Mouse (Mus musculus): ENCODE data around the gene Prkab2.

GRCm38 (mm10) chr3:97706561-97706960, 48.6 kb downstream of the Prkab2 start:
- TF ChIP-seq CTCF (conservative IDR thresholded peaks at IDR 0.05 in 1 of 2, IDR thresholded peaks at IDR 0.05 in 1 of 2; ENCODE audit: low read depth in 2 of 2, low read length in 2 of 2) (no peak), POLR2A (IDR thresholded peaks at IDR 0.05; ENCODE audit: low read depth, low read length) (no peak), KAT2A (IDR thresholded peaks at IDR 0.05; ENCODE audit: insufficient replicate concordance, low read length) (no peak), MXI1 (IDR thresholded peaks at IDR 0.05; ENCODE audit: low read depth, low read length) (no peak), MAZ (IDR thresholded peaks at IDR 0.05; ENCODE audit: low read depth, low read length) (no peak), USF2 (conservative IDR thresholded peaks at IDR 0.05; ENCODE audit: low read depth, low read length) (no peak), MYC (IDR thresholded peaks at IDR 0.05; ENCODE audit: low read depth, low read length) (no peak), NELFE (IDR thresholded peaks at IDR 0.05; ENCODE audit: low read depth, low read length) (no peak), RAD21 (IDR thresholded peaks at IDR 0.05; ENCODE audit: low read depth, low read length) (no peak)
